Mouse (Mus musculus): ENCODE data around the gene Myo16.

Myo16 gene

GRCm38 (mm10) chr8:10517381-10517780 lies 363.7 kb downstream of the Myo16 start:
- in situ Hi-C loops (cut with MboI; ENCODE audit: unreplicated experiment in 2 of 2) = no loop called here

GRCm38 (mm10) chr8:10519276-10519675 lies 365.6 kb downstream of the Myo16 start:
- in situ Hi-C loops (cut with MboI; ENCODE audit: unreplicated experiment in 2 of 2) = no loop called here

- in situ Hi-C loops (cut with MboI; ENCODE audit: unreplicated experiment in 2 of 2) = no loop called here
Observed at GRCm38 (mm10) chr8:10521463-10521862, 367.8 kb downstream of the Myo16 start.

GRCm38 (mm10) chr8:10525686-10526085 lies 372.0 kb downstream of the Myo16 start:
- in situ Hi-C loops (cut with MboI; ENCODE audit: unreplicated experiment in 2 of 2) = no loop called here

GRCm38 (mm10) chr8:10526616-10527015 lies 372.9 kb downstream of the Myo16 start:
- in situ Hi-C loops (cut with MboI; ENCODE audit: unreplicated experiment in 2 of 2) = no loop called here

- in situ Hi-C loops (cut with MboI; ENCODE audit: unreplicated experiment in 2 of 2) = no loop called here
Observed at GRCm38 (mm10) chr8:10534619-10535286, 381.0 kb downstream of the Myo16 start.

GRCm38 (mm10) chr8:10538319-10538718 lies 384.6 kb downstream of the Myo16 start:
- in situ Hi-C loops (cut with MboI; ENCODE audit: unreplicated experiment in 2 of 2) = no loop called here

- in situ Hi-C loops (cut with MboI; ENCODE audit: unreplicated experiment in 2 of 2) = no loop called here
Observed at GRCm38 (mm10) chr8:10539665-10540064, 386.0 kb downstream of the Myo16 start.

- in situ Hi-C loops (cut with MboI; ENCODE audit: unreplicated experiment in 2 of 2) = no loop called here
Observed at GRCm38 (mm10) chr8:10545890-10546289, 392.2 kb downstream of the Myo16 start.

- in situ Hi-C loops (cut with MboI; ENCODE audit: unreplicated experiment in 2 of 2) = no loop called here
Observed at GRCm38 (mm10) chr8:10546519-10546918, 392.8 kb downstream of the Myo16 start.

GRCm38 (mm10) chr8:10548003-10548584 lies 394.4 kb downstream of the Myo16 start:
- in situ Hi-C loops (cut with MboI; ENCODE audit: unreplicated experiment in 2 of 2) = no loop called here

- in situ Hi-C loops (cut with MboI; ENCODE audit: unreplicated experiment in 2 of 2) = no loop called here
Observed at GRCm38 (mm10) chr8:10549434-10549833, 395.7 kb downstream of the Myo16 start.

GRCm38 (mm10) chr8:10557961-10558360 lies 404.2 kb downstream of the Myo16 start:
- in situ Hi-C loops (cut with MboI; ENCODE audit: unreplicated experiment in 2 of 2) = no loop called here

- in situ Hi-C loops (cut with MboI; ENCODE audit: unreplicated experiment in 2 of 2) = no loop called here
Observed at GRCm38 (mm10) chr8:10559479-10559878, 405.8 kb downstream of the Myo16 start.

- in situ Hi-C loops (cut with MboI; ENCODE audit: unreplicated experiment in 2 of 2) = no loop called here
Observed at GRCm38 (mm10) chr8:10561616-10562015, 407.9 kb downstream of the Myo16 start.

- in situ Hi-C loops (cut with MboI; ENCODE audit: unreplicated experiment in 2 of 2) = no loop called here
Observed at GRCm38 (mm10) chr8:10562046-10562445, 408.3 kb downstream of the Myo16 start.

GRCm38 (mm10) chr8:10562636-10563035 lies 408.9 kb downstream of the Myo16 start:
- in situ Hi-C loops (cut with MboI; ENCODE audit: unreplicated experiment in 2 of 2) = no loop called here

GRCm38 (mm10) chr8:10565231-10566029 lies 411.7 kb downstream of the Myo16 start:
- in situ Hi-C loops (cut with MboI; ENCODE audit: unreplicated experiment in 2 of 2) = no loop called here

GRCm38 (mm10) chr8:10568448-10568847 lies 414.7 kb downstream of the Myo16 start:
- in situ Hi-C loops (cut with MboI; ENCODE audit: unreplicated experiment in 2 of 2) = no loop called here

- in situ Hi-C loops (cut with MboI; ENCODE audit: unreplicated experiment in 2 of 2) = loop anchor here (5.0 kb wide), 2 partner anchors 137 to 613 kb away; no protein-coding TSS in a partner anchor
Observed at GRCm38 (mm10) chr8:10574096-10574495, 420.4 kb downstream of the Myo16 start.

GRCm38 (mm10) chr8:10575244-10575643 lies 421.5 kb downstream of the Myo16 start:
- in situ Hi-C loops (cut with MboI; ENCODE audit: unreplicated experiment in 2 of 2) = loop anchor here (5.0 kb wide), 3 partner anchors 242 to 437 kb away; no protein-coding TSS in a partner anchor
